Mouse (Mus musculus) thymus, adult 2 months (tissue): ENCODE data around the gene Usb1. TPM values are rescaled to one million over a fixed set of nuclear protein-coding genes. Genes with fewer than 3 reads are reported as not detected.

Source experiments
- DNase-seq: peaks from one replicate; pipeline ENCODE4 v3.0.0; 2021
- H3K27ac ChIP-seq: fragments of 200-500 bp; 2 replicates; pipeline ENCODE4 v1.5.1; 2012; ENCODE audit warnings: low read length, control low read depth; ENCODE audit not compliant: control insufficient read depth, insufficient read depth
- H3K27me3 ChIP-seq: fragments of 200-500 bp; 2 replicates; pipeline ENCODE4 v1.6.1; 2012; ENCODE audit warnings: mild to moderate bottlenecking, low read length, moderate library complexity, mixed read lengths; ENCODE audit not compliant: control insufficient read depth, insufficient read depth
- H3K36me3 ChIP-seq: fragments of 200-500 bp; 2 replicates; pipeline ENCODE4 v1.6.1; 2012; ENCODE audit warnings: mild to moderate bottlenecking, low read length, moderate library complexity; ENCODE audit not compliant: control insufficient read depth, insufficient read depth
- H3K4me1 ChIP-seq: fragments of 200-500 bp; replicated peaks from 2 replicates; pipeline ENCODE4 v1.6.1; 2012; ENCODE audit warnings: low read length; ENCODE audit not compliant: control insufficient read depth, insufficient read depth
- H3K4me3 ChIP-seq: fragments of 200-500 bp; 2 replicates; pipeline ENCODE4 v1.5.1; 2012; ENCODE audit warnings: mild to moderate bottlenecking, low read length, control low read depth, moderate library complexity; ENCODE audit not compliant: control insufficient read depth, insufficient read depth
- CTCF ChIP-seq: fragments of 200-500 bp; IDR thresholded peaks from 2 replicates; pipeline ENCODE4 v1.5.1; 2012; ENCODE audit warnings: mild to moderate bottlenecking, control low read depth, low read length, moderate library complexity, borderline replicate concordance; ENCODE audit not compliant: control insufficient read depth, poor library complexity, insufficient read depth; ENCODE audit errors: extremely low read depth
- POLR2A ChIP-seq: fragments of 200-500 bp; IDR thresholded peaks from 2 replicates; pipeline ENCODE4 v1.6.1; 2012; ENCODE audit warnings: mild to moderate bottlenecking, low read length, control low read depth, moderate library complexity; ENCODE audit not compliant: control insufficient read depth, poor library complexity, insufficient read depth; ENCODE audit errors: extremely low read depth
- WGBS: fragments of 180-500 bp; shearing (Covaris S2); methylation state at CpG from one replicate; pipeline ENCODE4 v1.1.7; 2018; 5-methylcytosine and 5-hydroxymethylcytosine counted together
- polyA plus RNA-seq: library from polyadenylated mRNA; depleted of rRNA; stranded (reverse); fragments of >200 nt; gene quantifications from 2 replicates; pipeline ENCODE4 v1.2.3, GENCODE M21; 2012

Usb1 gene
- polyA plus RNA-seq, 1 experiment, result 55.6 TPM

GRCm38 (mm10) chr8:95346643-95347545 is 14.8 kb downstream of the Usb1 start:
- peak; percentile 68 for DNase-seq
- H3K36me3 ChIP-seq, result no peaks in the 10 kb centered on the region
- WGBS, result 62% methylated on average over 8 of the region's 8 CpGs
- peaks cover 5% of the 10 kb centered on the region for H3K27me3 ChIP-seq
- H3K4me1 ChIP-seq, result peaks cover 12% of the 10 kb centered on the region
- no peak overlapping the region for H3K27ac ChIP-seq
- no peak overlapping the region for H3K4me3 ChIP-seq
- TF ChIP-seq CTCF (peak; percentile 40; the same call in 1 of the 2 replicates), POLR2A (no peak)

DNA sequence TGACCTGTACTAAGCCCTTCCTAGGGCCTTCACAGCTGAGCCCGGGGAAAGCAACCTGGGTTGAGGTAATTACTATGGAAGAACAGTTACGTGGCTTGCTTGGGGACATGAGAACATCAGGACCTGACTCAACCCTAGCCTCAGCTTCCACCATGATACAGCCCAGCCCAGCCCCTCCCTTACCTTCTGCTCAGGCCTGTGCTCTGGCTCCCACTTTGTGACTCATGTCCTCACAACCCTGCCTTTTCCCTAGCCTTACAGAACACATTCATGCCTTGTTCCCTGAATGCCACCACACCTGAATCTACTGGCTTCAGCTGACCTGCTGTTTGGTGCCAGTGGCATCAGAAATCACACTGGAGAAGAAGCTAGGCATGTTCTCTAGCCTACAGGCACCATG is 16.3 kb downstream of the Usb1 start:
- 84% methylated on average over 2 of the region's 2 CpGs for WGBS
- H3K4me3 ChIP-seq, result no peak overlapping the region
- DNase-seq, result no peak

DNA sequence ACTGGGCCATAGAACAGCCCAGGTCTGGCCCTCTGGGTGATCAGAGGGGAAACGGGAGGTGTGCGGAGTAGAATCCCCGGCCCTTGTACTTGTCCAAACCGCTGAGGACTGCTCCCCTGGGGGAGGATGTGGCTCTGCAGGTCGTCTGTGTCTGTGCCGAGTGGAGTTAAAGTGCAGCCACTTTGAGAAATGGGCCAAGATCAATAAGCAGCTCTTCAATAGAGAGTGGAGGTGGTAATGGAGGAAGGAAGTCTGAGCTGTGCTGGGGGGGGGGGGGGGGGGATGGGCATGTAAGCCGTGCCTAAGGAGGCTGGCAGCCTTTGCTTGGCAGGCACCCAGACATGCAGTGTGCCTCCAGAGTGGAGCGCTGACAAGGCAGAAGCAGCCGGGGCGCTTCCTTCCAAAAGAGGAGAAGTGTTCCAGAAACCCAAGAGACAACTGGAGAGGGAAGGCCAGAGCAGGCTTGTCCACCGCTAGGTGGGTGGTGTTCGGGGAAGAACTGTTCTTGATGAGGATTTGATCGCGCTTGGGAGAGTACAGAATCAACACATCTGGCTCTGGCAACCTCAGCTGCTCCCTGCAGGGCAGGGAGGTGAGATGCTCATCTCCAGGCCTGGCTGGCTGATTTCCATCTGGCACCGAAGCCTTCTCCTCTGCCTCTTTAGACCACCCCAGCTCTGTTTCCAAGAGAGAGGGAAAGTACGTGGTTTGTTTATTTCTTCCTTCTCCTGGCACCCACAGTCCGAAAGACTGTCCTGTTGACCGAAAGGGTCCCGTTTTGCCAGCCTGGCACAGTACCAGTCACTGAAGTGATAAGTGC is 16.9 kb downstream of the Usb1 start:
- no peak for TF ChIP-seq POLR2A
- TF ChIP-seq CTCF, result no peak
- H3K36me3 ChIP-seq, result no peaks in the 10 kb centered on the region
- no peak overlapping the region for H3K4me3 ChIP-seq
- H3K27me3 ChIP-seq, result peaks cover 6% of the 10 kb centered on the region
- peak overlapping the region; percentile 29; the same call in 1 of the 2 replicates for H3K27ac ChIP-seq
- H3K4me1 ChIP-seq, result peaks cover 27% of the 10 kb centered on the region
- 22% methylated on average over 19 of the region's 19 CpGs for WGBS
- DNase-seq, result peak; percentile 27

More for the DNA sequence above, 16.3 kb downstream of the Usb1 start:
- H3K27ac ChIP-seq, result no peak overlapping the region
- peaks cover 6% of the 10 kb centered on the region for H3K27me3 ChIP-seq
- H3K4me1 ChIP-seq, result peaks cover 26% of the 10 kb centered on the region
- no peaks in the 10 kb centered on the region for H3K36me3 ChIP-seq
- no peak for TF ChIP-seq CTCF
- no peak for TF ChIP-seq POLR2A

- H3K4me1 ChIP-seq, result peaks cover 27% of the 10 kb centered on the region
- H3K27ac ChIP-seq, result no peak overlapping the region
- peaks cover 6% of the 10 kb centered on the region for H3K27me3 ChIP-seq
- no peak for DNase-seq
- no peak overlapping the region for H3K4me3 ChIP-seq
- 17% methylated on average over 15 of the region's 15 CpGs for WGBS
- H3K36me3 ChIP-seq, result no peaks in the 10 kb centered on the region
- TF ChIP-seq POLR2A, result no peak
- TF ChIP-seq CTCF, result no peak
Measured at GRCm38 (mm10) chr8:95351461-95351860, 19.4 kb downstream of the Usb1 start.

- Histone ChIP-seq H3K27ac (no peak within 1 kb of the TSS), H3K36me3 (no peaks in the 10 kb centered on the region), H3K4me3 (peak within 1 kb of the TSS; percentile 20), H3K27me3 (peaks cover 6% of the 10 kb centered on the region), H3K4me1 (peaks cover 27% of the 10 kb centered on the region)
- TF ChIP-seq CTCF, result no peak
- TF ChIP-seq POLR2A, result no peak
- peak; percentile 30 for DNase-seq
- WGBS, result under 1% methylated on average over 80 of the region's 80 CpGs
Measured at GRCm38 (mm10) chr8:95352151-95352870, 20.2 kb downstream of the Usb1 start, which contains the start of gene Mmp15. Gene Mmp15 (plus strand): TSS chr8:95352268.
